Mouse (Mus musculus) kidney, postnatal 0 days (tissue): Measurements from ENCODE around the gene Gm7544. TPM values are rescaled to one million over a fixed set of nuclear protein-coding genes. Genes with fewer than 3 reads are reported as not detected.
"Not testable (repeated sequence)": the region's sequence is repeated elsewhere in the genome, so short reads cannot be mapped to it uniquely, and the experiment has no call there.

Experiments used
- ATAC-seq: fragments of 200-750 bp; cut with Nextera tagmentation; replicated peaks from 2 replicates; pipeline ENCODE4 v1.8.0; 2017; ENCODE audit warnings: low read depth, moderate number of reproducible peaks, moderate TSS enrichment, moderate library complexity; ENCODE audit not compliant: low FRiP score
- DNase-seq: peaks from one replicate; pipeline ENCODE4 v3.0.0-alpha.2; 2016; ENCODE audit warnings: low spot score
- H3K27ac ChIP-seq: fragments of 300-500 bp; sonication (generic); 2 replicates; pipeline ENCODE4 v1.5.1; 2014; ENCODE audit warnings: mild to moderate bottlenecking
- H3K27me3 ChIP-seq: fragments of 300-500 bp; sonication (generic); 2 replicates; pipeline ENCODE4 v1.6.1; 2014; ENCODE audit warnings: low read length, mixed read lengths; ENCODE audit not compliant: insufficient read depth
- H3K36me3 ChIP-seq: fragments of 300-500 bp; sonication (generic); 2 replicates; pipeline ENCODE4 v1.6.1; 2014; ENCODE audit warnings: low read length, mixed read lengths; ENCODE audit not compliant: insufficient read depth
- H3K4me1 ChIP-seq: fragments of 300-500 bp; sonication (generic); replicated peaks from 2 replicates; pipeline ENCODE4 v1.6.1; 2014; ENCODE audit warnings: antibody characterized with exemption, low read length, mixed read lengths; ENCODE audit not compliant: insufficient read depth
- H3K4me2 ChIP-seq: fragments of 300-500 bp; sonication (generic); 2 replicates; pipeline ENCODE4 v1.6.1; 2014; ENCODE audit warnings: mild to moderate bottlenecking, low read length, moderate library complexity, mixed read lengths
- H3K4me3 ChIP-seq: fragments of 300-500 bp; sonication (generic); replicated peaks from 2 replicates; pipeline ENCODE4 v1.5.1; 2014; ENCODE audit warnings: low read depth, low read length
- H3K9ac ChIP-seq: fragments of 300-500 bp; sonication (generic); 2 replicates; pipeline ENCODE4 v1.6.1; 2014; ENCODE audit warnings: low read depth, low read length
- H3K9me3 ChIP-seq: fragments of 300-500 bp; sonication (generic); replicated peaks from 2 replicates; pipeline ENCODE4 v1.6.1; 2016; ENCODE audit warnings: low read length, inconsistent platforms, mixed read lengths
- CTCF ChIP-seq: IDR thresholded peaks from 2 replicates; pipeline ENCODE4 v1.5.1; 2016; ENCODE audit warnings: antibody characterized with exemption, low read depth, mild to moderate bottlenecking, moderate library complexity
- WGBS: fragments of 180-500 bp; shearing (Covaris S2); extraction: QIAGEN DNeasy Blood & Tissue Kit; methylation state at CpG from one replicate; pipeline ENCODE4 v1.1.7; 2014; 5-methylcytosine and 5-hydroxymethylcytosine counted together
- polyA plus RNA-seq: library from polyadenylated mRNA; unstranded; fragments of >200 nt; fragmentation: Nextera tagmentation; extraction: Ambion mirVana; gene quantifications from 2 replicates; pipeline ENCODE4 v1.2.1, GENCODE M21; 2015

The Gm7544 gene
- polyA plus RNA-seq, 1 experiment from 2014 or later, result not detected

DNA sequence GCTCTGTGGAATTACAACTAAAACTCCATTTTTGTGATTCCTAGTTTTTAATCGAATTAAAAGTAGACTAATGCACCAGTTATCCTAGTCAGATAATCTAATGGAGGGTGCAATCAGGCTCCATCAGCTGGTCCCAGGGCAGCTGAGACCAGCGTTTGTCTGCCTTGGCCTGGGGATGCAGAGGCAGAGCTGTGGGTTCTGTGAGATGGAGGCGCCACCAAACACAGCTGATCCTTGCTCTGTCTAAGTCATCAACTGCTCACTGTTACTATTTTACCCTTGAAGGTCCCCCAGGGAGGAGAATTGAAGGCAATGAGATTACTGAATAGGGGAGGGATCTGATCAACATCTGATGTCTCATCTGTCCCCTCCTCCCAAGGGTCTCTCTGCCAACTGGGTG is 10.6 kb upstream of the Gm7544 start:
- DNase-seq, result no peak
- H3K27ac ChIP-seq, result no peak overlapping the region
- TF ChIP-seq CTCF, result no peak
- H3K4me1 ChIP-seq, result no peaks in the 10 kb centered on the region
- no peak overlapping the region for H3K9ac ChIP-seq
- H3K4me3 ChIP-seq, result no peak overlapping the region
- H3K27me3 ChIP-seq, result no peaks in the 10 kb centered on the region
- ATAC-seq, result no peak
- H3K9me3 ChIP-seq, result no peaks in the 10 kb centered on the region
- H3K4me2 ChIP-seq, result no peak overlapping the region
- H3K36me3 ChIP-seq, result no peaks in the 10 kb centered on the region
- 73% methylated on average over 3 of the region's 3 CpGs for WGBS

DNA sequence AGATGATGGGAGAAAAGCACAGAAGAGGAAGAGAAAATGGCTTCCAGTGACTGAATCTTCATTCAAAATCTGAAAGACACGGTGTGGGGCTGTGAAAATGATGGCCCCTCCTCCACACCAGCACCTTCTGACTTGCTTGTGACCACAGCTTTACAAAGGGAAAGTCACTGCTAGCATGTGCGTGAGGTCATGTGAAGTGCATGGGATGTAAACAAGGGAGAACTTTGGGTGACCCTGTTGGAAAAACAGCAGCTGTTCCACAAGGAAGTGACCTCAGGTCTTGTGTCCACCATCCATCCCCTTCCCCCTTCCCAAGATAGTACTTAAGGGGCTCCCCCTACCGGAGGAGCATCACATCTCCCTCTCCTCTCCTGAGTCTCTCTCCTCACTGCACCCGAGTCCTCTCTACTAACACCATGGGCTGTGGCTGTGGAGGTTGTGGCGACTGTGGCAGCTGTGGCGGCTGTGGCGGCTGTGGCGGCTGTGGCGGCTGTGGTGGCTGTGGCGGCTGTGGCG is 4.1 kb upstream of the Gm7544 start, which contains the start of gene Gm47955:
Gene Gm47955, plus strand, starts transcription at position 417 of the 516 bp plus-strand sequence.
- Histone ChIP-seq H3K4me1 (no peaks in the 10 kb centered on the region), H3K27ac (no peak within 1 kb of the TSS), H3K27me3 (no peaks in the 10 kb centered on the region), H3K9ac (no peak within 1 kb of the TSS), H3K36me3 (no peaks in the 10 kb centered on the region), H3K4me2 (no peak within 1 kb of the TSS), H3K9me3 (no peaks in the 10 kb centered on the region), H3K4me3 (no peak within 1 kb of the TSS)
- DNase-seq (peak; percentile 46), ATAC-seq (peak; percentile 57; the same call in 1 of the 2 replicates)
- TF ChIP-seq CTCF, result no peak
- 87% methylated on average over 11 of the region's 11 CpGs for WGBS

- 81% methylated on average over 2 of the region's 2 CpGs for WGBS
- Histone ChIP-seq H3K4me1 (no peaks in the 10 kb centered on the region), H3K9ac (no peak overlapping the region), H3K27ac (no peak overlapping the region), H3K36me3 (no peaks in the 10 kb centered on the region), H3K9me3 (no peaks in the 10 kb centered on the region), H3K27me3 (no peaks in the 10 kb centered on the region), H3K4me3 (no peak overlapping the region), H3K4me2 (no peak overlapping the region)
- no peak for ATAC-seq
- no peak for TF ChIP-seq CTCF
- no peak for DNase-seq
Measured at GRCm38 (mm10) chr1:82948601-82949000, 7.2 kb downstream of the Gm7544 start.

- not testable (repeated sequence) for H3K4me3 ChIP-seq, DNase-seq, H3K36me3 ChIP-seq, H3K4me1 ChIP-seq, H3K27me3 ChIP-seq, H3K27ac ChIP-seq, ATAC-seq, H3K4me2 ChIP-seq, H3K9ac ChIP-seq, H3K9me3 ChIP-seq
- WGBS, result 96% methylated on average over 2 of the region's 2 CpGs
Measured at GRCm38 (mm10) chr1:82946029-82946428, 9.8 kb downstream of the Gm7544 start.

DNA sequence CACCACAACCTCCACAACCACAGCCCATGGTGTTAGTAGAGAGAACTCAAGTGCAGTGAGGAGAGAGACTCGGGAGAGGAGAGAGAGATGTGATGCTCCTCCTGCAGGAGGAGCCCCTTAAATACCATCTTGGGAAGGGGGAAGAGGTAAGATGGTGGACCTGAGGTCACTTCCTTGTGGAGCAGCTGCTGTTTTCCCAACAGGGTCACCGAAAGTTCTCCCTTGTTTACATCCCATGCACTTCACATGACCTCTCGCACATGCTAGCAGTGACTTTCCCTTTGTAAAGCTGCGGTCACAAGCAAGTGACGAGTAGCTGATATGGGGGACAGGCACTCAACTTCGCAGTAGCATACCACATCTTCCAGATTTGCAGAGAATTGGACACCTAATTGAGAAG is 12.5 kb downstream of the Gm7544 start, which contains the start of gene A030003K21Rik:
Gene A030003K21Rik, minus strand, starts transcription at position 94 of the 400 bp plus-strand sequence.
- not testable (repeated sequence) for H3K9ac ChIP-seq, H3K27me3 ChIP-seq, ATAC-seq, H3K27ac ChIP-seq, H3K4me3 ChIP-seq, H3K36me3 ChIP-seq, H3K4me1 ChIP-seq, H3K9me3 ChIP-seq, H3K4me2 ChIP-seq, DNase-seq
- no CpG with 5 or more reads among the region's 6 CpGs for WGBS

GRCm38 (mm10) chr1:82942505-82942904 is 13.3 kb downstream of the Gm7544 start:
- H3K36me3 ChIP-seq, ATAC-seq, H3K4me1 ChIP-seq, DNase-seq, H3K9me3 ChIP-seq, H3K9ac ChIP-seq, H3K4me2 ChIP-seq, H3K27ac ChIP-seq, H3K4me3 ChIP-seq, H3K27me3 ChIP-seq: not testable (repeated sequence)
- 71% methylated on average over 1 of the region's 2 CpGs for WGBS

- no peak for DNase-seq
- TF ChIP-seq CTCF, result no peak
- WGBS, result 90% methylated on average over 5 of the region's 5 CpGs
- peak; percentile 83 for ATAC-seq
- no peak overlapping the region for H3K4me3 ChIP-seq
- H3K4me2 ChIP-seq, result no peak overlapping the region
- H3K4me1 ChIP-seq, result no peaks in the 10 kb centered on the region
- no peak overlapping the region for H3K27ac ChIP-seq
- H3K9me3 ChIP-seq, result no peaks in the 10 kb centered on the region; the same call in 1 of the 2 replicates
- no peaks in the 10 kb centered on the region for H3K27me3 ChIP-seq
- H3K36me3 ChIP-seq, result no peaks in the 10 kb centered on the region
- H3K9ac ChIP-seq, result no peak overlapping the region
Measured at GRCm38 (mm10) chr1:82938666-82939065, 17.1 kb downstream of the Gm7544 start.

DNA sequence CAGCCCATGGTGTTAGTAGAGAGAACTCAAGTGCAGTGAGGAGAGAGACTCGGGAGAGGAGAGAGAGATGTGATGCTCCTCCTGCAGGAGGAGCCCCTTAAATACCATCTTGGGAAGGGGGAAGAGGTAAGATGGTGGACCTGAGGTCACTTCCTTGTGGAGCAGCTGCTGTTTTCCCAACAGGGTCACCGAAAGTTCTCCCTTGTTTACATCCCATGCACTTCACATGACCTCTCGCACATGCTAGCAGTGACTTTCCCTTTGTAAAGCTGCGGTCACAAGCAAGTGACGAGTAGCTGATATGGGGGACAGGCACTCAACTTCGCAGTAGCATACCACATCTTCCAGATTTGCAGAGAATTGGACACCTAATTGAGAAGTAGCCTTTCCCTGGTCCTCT is 24.5 kb downstream of the Gm7544 start, which contains the start of gene Gm6217:
Gene Gm6217, minus strand, starts transcription at position 74 of the 400 bp plus-strand sequence.
- not testable (repeated sequence) for H3K9ac ChIP-seq
- WGBS, result no CpG with 5 or more reads among the region's 6 CpGs

DNA sequence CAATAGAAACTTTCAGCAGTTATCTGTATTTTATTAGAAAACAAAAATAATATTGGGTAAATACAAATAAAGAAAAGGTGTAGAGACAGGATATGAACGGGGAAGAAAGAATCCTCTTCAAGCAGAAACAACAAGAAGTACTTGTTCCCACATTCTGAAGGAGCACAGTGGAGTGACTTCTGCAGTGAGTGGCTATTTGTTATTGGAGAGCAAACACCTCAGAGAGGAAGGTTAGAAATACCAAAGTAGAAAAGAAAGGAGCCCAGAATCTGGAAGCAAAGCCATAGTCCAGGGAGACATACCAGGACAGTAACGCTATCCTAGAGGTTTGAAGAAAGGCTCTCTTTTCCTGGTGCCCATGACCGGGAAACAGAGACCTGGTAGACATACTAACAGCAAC is 25.3 kb downstream of the Gm7544 start:
- not testable (repeated sequence) for H3K4me2 ChIP-seq, H3K27ac ChIP-seq, H3K9me3 ChIP-seq, H3K4me1 ChIP-seq, H3K4me3 ChIP-seq, ATAC-seq, H3K9ac ChIP-seq, H3K27me3 ChIP-seq, H3K36me3 ChIP-seq, DNase-seq
- whole genome bisulfite sequencing, result 93% methylated on average over 3 of the region's 3 CpGs

More for the DNA sequence above, 24.5 kb downstream of the Gm7544 start, which contains the start of gene Gm6217:
- not testable (repeated sequence) for H3K36me3 ChIP-seq, ATAC-seq, H3K4me2 ChIP-seq, H3K4me1 ChIP-seq, H3K4me3 ChIP-seq, H3K27me3 ChIP-seq, H3K27ac ChIP-seq, DNase-seq, H3K9me3 ChIP-seq
